Mouse (Mus musculus) embryonic facial prominence, embryonic 12.5 days (tissue): ENCODE measurements around the gene 6330409D20Rik. TPM values are rescaled to one million over a fixed set of nuclear protein-coding genes. Genes with fewer than 3 reads are reported as not detected.

Source experiments
- ATAC-seq: fragments of 200-750 bp; cut with Nextera tagmentation; 2 replicates; pipeline ENCODE4 v1.8.0; 2017; ENCODE audit not compliant: insufficient number of reproducible peaks, insufficient read depth, low FRiP score, low TSS enrichment
- H3K27ac ChIP-seq: fragments of 300-500 bp; sonication (generic); 2 replicates; pipeline ENCODE4 v1.5.1; 2016; ENCODE audit warnings: mild to moderate bottlenecking
- H3K27me3 ChIP-seq: fragments of 300-500 bp; sonication (generic); 2 replicates; pipeline ENCODE4 v1.6.1; 2016; ENCODE audit warnings: mild to moderate bottlenecking, moderate library complexity
- H3K36me3 ChIP-seq: fragments of 300-500 bp; sonication (generic); 2 replicates; pipeline ENCODE4 v1.6.1; 2016; ENCODE audit warnings: mild to moderate bottlenecking
- H3K4me1 ChIP-seq: fragments of 300-500 bp; sonication (generic); 2 replicates; pipeline ENCODE4 v1.6.1; 2016
- H3K4me2 ChIP-seq: fragments of 300-500 bp; sonication (generic); replicated peaks from 2 replicates; pipeline ENCODE4 v1.6.1; 2016; ENCODE audit warnings: mild to moderate bottlenecking, moderate library complexity
- H3K4me3 ChIP-seq: fragments of 300-500 bp; sonication (generic); 2 replicates; pipeline ENCODE4 v1.5.1; 2016; ENCODE audit warnings: mild to moderate bottlenecking
- H3K9ac ChIP-seq: fragments of 300-500 bp; sonication (generic); 2 replicates; pipeline ENCODE4 v1.6.1; 2016; ENCODE audit warnings: mild to moderate bottlenecking, moderate library complexity
- H3K9me3 ChIP-seq: fragments of 300-500 bp; sonication (generic); 2 replicates; pipeline ENCODE4 v1.6.1; 2016; ENCODE audit warnings: mild to moderate bottlenecking, moderate library complexity
- WGBS: fragments of 180-500 bp; shearing (Covaris S2); methylation state at CpG from one replicate; pipeline ENCODE4 v1.1.7; 2016; 5-methylcytosine and 5-hydroxymethylcytosine counted together
- polyA plus RNA-seq: library from polyadenylated mRNA; unstranded; fragments of >200 nt; fragmentation: Nextera tagmentation; extraction: Ambion mirVana; gene quantifications from 2 replicates; pipeline ENCODE4 v1.2.1, GENCODE M21; 2016

Gene 6330409D20Rik
- polyA plus RNA-seq, 1 experiment from 2014 or later = 0.43 TPM

- no peak for ATAC-seq
- WGBS = 29% methylated on average over 9 of the region's 9 CpGs
- no peaks in the 10 kb centered on the region for H3K9me3 ChIP-seq
- H3K9ac ChIP-seq = peak overlapping the region; percentile 85
- no peaks in the 10 kb centered on the region for H3K27me3 ChIP-seq
- H3K4me1 ChIP-seq = peaks cover 25% of the 10 kb centered on the region
- H3K4me3 ChIP-seq = peak overlapping the region; percentile 93
- H3K36me3 ChIP-seq = peaks cover 45% of the 10 kb centered on the region
- peak overlapping the region; percentile 98; the same call in 1 of the 2 replicates for H3K27ac ChIP-seq
- peak overlapping the region; percentile 85 for H3K4me2 ChIP-seq
Measured at GRCm38 (mm10) chr2:32711301-32712056, 29.3 kb downstream of the 6330409D20Rik start.

DNA sequence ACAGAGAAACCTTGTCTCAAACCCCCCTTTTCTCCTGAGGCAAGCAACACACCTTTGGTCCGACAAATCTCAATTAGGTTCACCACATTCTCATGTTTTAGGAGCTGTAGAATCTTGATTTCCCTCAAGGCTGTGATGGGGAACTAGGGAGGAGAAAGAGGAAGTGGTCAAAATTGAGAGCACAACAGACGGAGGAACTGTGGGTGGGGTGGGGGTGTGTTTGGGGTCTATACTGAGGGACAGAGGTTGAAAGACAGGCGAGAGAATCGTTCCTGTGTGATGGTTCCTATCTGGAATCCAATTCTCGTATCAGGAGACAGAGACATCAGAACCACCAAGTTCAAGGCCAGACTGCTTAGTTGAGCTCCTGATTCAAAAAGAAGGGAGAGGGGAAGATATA is 30.4 kb downstream of the 6330409D20Rik start:
- no peak overlapping the region for H3K9ac ChIP-seq
- WGBS = 92% methylated on average over 5 of the region's 5 CpGs
- no peak for ATAC-seq

GRCm38 (mm10) chr2:32709521-32710137 is 31.2 kb downstream of the 6330409D20Rik start:
- no peaks in the 10 kb centered on the region for H3K9me3 ChIP-seq
- no peak for ATAC-seq
- H3K9ac ChIP-seq = no peak overlapping the region
- 93% methylated on average over 20 of the region's 20 CpGs for WGBS
- H3K4me3 ChIP-seq = no peak overlapping the region
- no peak overlapping the region for H3K27ac ChIP-seq
- H3K4me1 ChIP-seq = peaks cover 19% of the 10 kb centered on the region
- no peak overlapping the region for H3K4me2 ChIP-seq
- no peaks in the 10 kb centered on the region for H3K27me3 ChIP-seq
- peaks cover 64% of the 10 kb centered on the region for H3K36me3 ChIP-seq

More for the DNA sequence above, 30.4 kb downstream of the 6330409D20Rik start:
- Histone ChIP-seq H3K27me3 (no peaks in the 10 kb centered on the region), H3K4me1 (peaks cover 25% of the 10 kb centered on the region), H3K27ac (no peak overlapping the region), H3K36me3 (peaks cover 56% of the 10 kb centered on the region), H3K9me3 (no peaks in the 10 kb centered on the region), H3K4me3 (no peak overlapping the region), H3K4me2 (no peak overlapping the region)

DNA sequence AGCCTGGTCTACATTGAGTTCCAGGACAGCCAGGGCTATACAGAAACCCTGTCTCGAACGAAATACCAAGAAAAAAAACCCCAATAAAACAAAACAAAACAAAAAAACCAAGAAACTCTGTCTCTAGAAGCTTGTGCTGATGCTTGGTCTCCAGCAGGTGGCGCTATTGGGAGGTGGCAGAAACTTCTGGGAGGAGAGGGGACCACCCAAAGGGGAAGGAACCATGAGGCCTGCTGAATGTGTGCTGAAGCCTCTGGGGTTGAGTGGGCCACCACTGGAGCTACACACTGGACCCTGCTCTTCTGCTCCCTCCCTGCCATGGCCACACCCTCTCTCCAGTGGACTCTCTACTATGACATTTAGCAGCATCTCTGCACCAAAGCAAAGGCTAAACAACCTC is 32.2 kb downstream of the 6330409D20Rik start:
- no peak overlapping the region for H3K4me2 ChIP-seq
- ATAC-seq = no peak
- peaks cover 10% of the 10 kb centered on the region for H3K4me1 ChIP-seq
- no peaks in the 10 kb centered on the region for H3K9me3 ChIP-seq
- H3K36me3 ChIP-seq = peaks cover 73% of the 10 kb centered on the region
- no peak overlapping the region for H3K4me3 ChIP-seq
- WGBS = 47% methylated on average over 3 of the region's 3 CpGs
- no peak overlapping the region for H3K9ac ChIP-seq
- H3K27ac ChIP-seq = no peak overlapping the region
- H3K27me3 ChIP-seq = no peaks in the 10 kb centered on the region

- H3K27me3 ChIP-seq = no peaks in the 10 kb centered on the region
- ATAC-seq = no peak
- no peak overlapping the region for H3K9ac ChIP-seq
- 95% methylated on average over 6 of the region's 6 CpGs for WGBS
- no peaks in the 10 kb centered on the region for H3K9me3 ChIP-seq
- H3K36me3 ChIP-seq = peaks cover 87% of the 10 kb centered on the region
- no peak overlapping the region for H3K27ac ChIP-seq
- no peak overlapping the region for H3K4me3 ChIP-seq
- no peak overlapping the region for H3K4me2 ChIP-seq
- peaks cover 9% of the 10 kb centered on the region for H3K4me1 ChIP-seq
Measured at GRCm38 (mm10) chr2:32706971-32707370, 33.8 kb downstream of the 6330409D20Rik start.

DNA sequence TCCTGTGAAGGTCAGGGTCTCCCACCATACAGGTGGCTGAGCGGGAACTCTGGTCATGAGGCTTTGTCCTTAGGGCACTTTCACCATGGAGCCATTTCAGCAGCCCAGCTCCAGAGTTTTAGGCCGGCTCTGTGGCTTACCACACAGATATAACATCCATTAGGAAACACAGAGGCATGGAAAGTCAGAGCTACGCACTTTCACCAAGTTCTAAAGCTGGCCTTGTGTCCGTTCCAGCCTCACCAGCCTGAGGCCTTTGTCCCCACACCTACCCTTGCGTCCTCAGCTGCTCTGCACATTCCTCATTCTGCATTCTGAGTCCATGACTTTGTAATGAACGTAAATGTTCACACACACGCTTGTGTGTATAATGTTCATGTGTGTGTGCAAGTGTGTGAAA is 35.8 kb downstream of the 6330409D20Rik start:
- no peak overlapping the region for H3K9ac ChIP-seq
- peaks cover 75% of the 10 kb centered on the region for H3K36me3 ChIP-seq
- H3K27me3 ChIP-seq = no peaks in the 10 kb centered on the region
- H3K4me3 ChIP-seq = no peak overlapping the region
- H3K27ac ChIP-seq = no peak overlapping the region
- no peaks in the 10 kb centered on the region for H3K9me3 ChIP-seq
- no peaks in the 10 kb centered on the region for H3K4me1 ChIP-seq
- H3K4me2 ChIP-seq = no peak overlapping the region
- 88% methylated on average over 7 of the region's 7 CpGs for WGBS
- ATAC-seq = no peak

DNA sequence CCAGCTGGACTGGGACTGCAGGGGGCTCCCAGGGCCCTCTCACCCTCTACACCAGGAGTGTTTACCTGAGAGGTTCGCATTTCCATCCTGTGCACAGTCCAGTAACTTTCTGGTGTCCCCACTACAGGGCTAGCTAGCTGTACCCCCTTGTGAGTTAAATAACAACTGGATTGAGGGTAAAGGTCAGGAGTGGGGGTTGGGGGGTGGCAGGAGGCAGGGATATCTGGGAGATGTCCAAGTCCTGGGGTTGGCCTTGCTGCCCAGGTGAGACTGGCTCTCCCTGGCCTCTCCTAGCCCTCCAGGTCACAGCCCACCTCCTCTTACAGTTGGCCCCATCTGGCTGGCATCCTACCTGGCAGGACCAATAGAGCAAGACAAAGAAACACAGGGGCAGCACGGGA is 36.8 kb downstream of the 6330409D20Rik start, which contains the start of gene Fpgs:
Gene Fpgs (minus strand): TSS at position 125 of the 401 bp plus-strand sequence.
- ATAC-seq = no peak
- WGBS = 89% methylated on average over 2 of the region's 2 CpGs
- Histone ChIP-seq H3K4me2 (no peak within 1 kb of the TSS), H3K27me3 (no peaks in the 10 kb centered on the region), H3K36me3 (peaks cover 65% of the 10 kb centered on the region), H3K9me3 (no peaks in the 10 kb centered on the region), H3K4me3 (no peak within 1 kb of the TSS), H3K4me1 (no peaks in the 10 kb centered on the region), H3K27ac (no peak within 1 kb of the TSS), H3K9ac (no peak within 1 kb of the TSS)

DNA sequence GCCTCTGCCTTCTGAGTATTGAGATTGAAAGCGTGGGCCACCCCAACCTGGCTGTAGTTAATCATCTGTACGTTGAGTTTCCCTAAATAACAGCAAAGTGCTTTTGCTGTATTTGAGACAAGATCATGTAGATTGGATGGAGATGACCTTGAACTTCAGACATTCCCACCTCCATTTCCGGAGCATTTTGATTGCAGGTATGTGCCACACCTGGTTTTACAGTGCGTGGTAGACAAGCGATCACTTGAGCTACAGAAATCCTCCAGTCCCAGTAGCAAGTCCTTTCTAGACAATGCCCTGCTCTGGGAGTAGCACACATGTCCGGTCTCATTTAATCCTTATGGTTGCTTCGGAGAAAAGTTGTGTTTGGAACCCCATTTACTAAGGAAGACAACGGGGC is 37.8 kb downstream of the 6330409D20Rik start:
- ATAC-seq = no peak
- Histone ChIP-seq H3K9me3 (no peaks in the 10 kb centered on the region), H3K27ac (no peak overlapping the region), H3K9ac (no peak overlapping the region), H3K4me3 (no peak overlapping the region), H3K4me1 (no peaks in the 10 kb centered on the region), H3K36me3 (peaks cover 56% of the 10 kb centered on the region), H3K27me3 (no peaks in the 10 kb centered on the region), H3K4me2 (no peak overlapping the region)
- 91% methylated on average over 8 of the region's 8 CpGs for WGBS

GRCm38 (mm10) chr2:32700966-32701743 is 39.7 kb downstream of the 6330409D20Rik start:
- Histone ChIP-seq H3K9me3 (no peaks in the 10 kb centered on the region), H3K4me2 (no peak overlapping the region), H3K4me1 (no peaks in the 10 kb centered on the region), H3K27ac (no peak overlapping the region), H3K4me3 (no peak overlapping the region), H3K9ac (no peak overlapping the region), H3K36me3 (peaks cover 38% of the 10 kb centered on the region), H3K27me3 (no peaks in the 10 kb centered on the region)
- WGBS = 90% methylated on average over 14 of the region's 14 CpGs
- no peak for ATAC-seq

GRCm38 (mm10) chr2:32699680-32700079 is 41.1 kb downstream of the 6330409D20Rik start:
- Histone ChIP-seq H3K27me3 (no peaks in the 10 kb centered on the region), H3K9me3 (no peaks in the 10 kb centered on the region), H3K4me1 (no peaks in the 10 kb centered on the region), H3K27ac (no peak overlapping the region), H3K36me3 (peaks cover 23% of the 10 kb centered on the region), H3K4me3 (no peak overlapping the region), H3K4me2 (no peak overlapping the region), H3K9ac (no peak overlapping the region)
- no peak for ATAC-seq
- 74% methylated on average over 6 of the region's 6 CpGs for WGBS

GRCm38 (mm10) chr2:32694691-32695090 is 46.1 kb downstream of the 6330409D20Rik start:
- ATAC-seq = no peak
- H3K4me1 ChIP-seq = peaks cover 18% of the 10 kb centered on the region
- peak overlapping the region; percentile 92; the same call in 1 of the 2 replicates for H3K4me3 ChIP-seq
- peak overlapping the region; percentile 81 for H3K4me2 ChIP-seq
- no peaks in the 10 kb centered on the region for H3K9me3 ChIP-seq
- no peak overlapping the region; the same call in 1 of the 2 replicates for H3K9ac ChIP-seq
- H3K27ac ChIP-seq = peak overlapping the region; percentile 84
- no peaks in the 10 kb centered on the region for H3K36me3 ChIP-seq
- WGBS = 85% methylated on average over 12 of the region's 12 CpGs
- H3K27me3 ChIP-seq = no peaks in the 10 kb centered on the region
